Mouse (Mus musculus) megakaryocyte-erythroid progenitor cell, adult 5-6 weeks (primary cell): ENCODE measurements around the gene Egfl7. TPM values are rescaled to one million over a fixed set of nuclear protein-coding genes. Genes with fewer than 3 reads are reported as not detected.

Source experiments
- ATAC-seq: replicated peaks from 2 replicates; pipeline ENCODE4 v1.8.0; 2016; ENCODE audit warnings: mild to moderate bottlenecking, inconsistent platforms; ENCODE audit not compliant: severe bottlenecking, poor library complexity, low FRiP score, low TSS enrichment
- total RNA-seq, 2 experiments: library from RNA; stranded (forward) in 1 of 2; stranded (reverse) in 1 of 2; fragments of 200-1000, 215-1000 nt in 1 of 2; fragments of >200 nt in 1 of 2; fragmentation: Nextera tagmentation in 1 of 2; gene quantifications; 2 replicates each; pipeline ENCODE4 v1.2.3; 2014 to 2017

The Egfl7 gene
- total RNA-seq, 2 experiments from 2014 or later = 63.1 to 88.4 TPM

DNA sequence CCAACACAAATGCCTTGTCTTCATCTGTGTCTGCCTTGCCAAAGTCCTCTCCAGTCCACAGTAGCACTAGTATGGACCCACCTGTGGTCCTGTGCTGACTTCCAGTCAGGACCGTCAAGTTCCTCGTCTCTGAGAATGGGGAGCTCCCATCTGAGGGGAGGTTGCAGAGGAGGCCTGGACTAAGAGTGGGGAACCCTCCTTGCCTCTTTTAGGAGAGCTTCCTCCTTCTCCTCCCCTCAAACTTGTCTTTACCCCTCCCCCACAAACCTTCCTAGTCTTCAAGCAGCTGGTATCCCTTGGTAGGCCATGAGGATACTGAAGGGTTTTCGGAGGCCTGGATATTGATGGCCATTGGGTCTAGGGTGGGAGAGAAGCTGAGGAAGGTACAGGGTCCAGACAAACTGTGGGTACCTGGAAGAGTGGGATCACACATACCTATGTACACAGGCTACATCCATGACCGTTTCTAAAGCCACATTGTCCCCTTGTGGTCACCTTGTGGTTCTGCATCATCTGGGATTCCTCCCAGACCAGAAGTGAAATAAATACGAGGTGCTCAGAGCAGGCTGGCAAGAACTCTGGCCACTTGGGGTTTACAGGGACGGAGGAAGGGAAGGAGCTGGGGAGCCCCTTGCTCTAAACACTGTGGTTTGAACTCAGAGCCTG, 18.3 kb upstream of the Egfl7 start:
- peak; percentile 65 for ATAC-seq

DNA sequence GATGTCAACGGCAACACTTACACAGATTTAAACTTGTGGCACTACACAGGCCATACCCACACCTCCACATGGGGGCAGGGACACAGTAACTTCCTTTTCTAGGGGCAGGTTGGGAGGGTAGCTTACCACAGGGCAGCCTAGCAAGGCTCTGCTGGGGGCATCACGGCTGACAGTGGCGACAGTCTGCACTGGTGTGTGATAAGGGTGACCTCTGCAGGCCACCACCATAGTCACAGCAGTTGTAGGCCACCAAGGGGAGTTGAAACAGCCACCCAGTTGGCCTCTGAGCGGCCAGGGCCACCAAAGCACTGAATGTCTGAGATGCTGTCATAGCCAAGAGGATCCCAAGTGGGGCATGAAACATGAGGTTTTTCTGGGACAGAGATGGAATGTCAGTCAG, 13.6 kb upstream of the Egfl7 start:
- peak; percentile 81 for ATAC-seq

DNA sequence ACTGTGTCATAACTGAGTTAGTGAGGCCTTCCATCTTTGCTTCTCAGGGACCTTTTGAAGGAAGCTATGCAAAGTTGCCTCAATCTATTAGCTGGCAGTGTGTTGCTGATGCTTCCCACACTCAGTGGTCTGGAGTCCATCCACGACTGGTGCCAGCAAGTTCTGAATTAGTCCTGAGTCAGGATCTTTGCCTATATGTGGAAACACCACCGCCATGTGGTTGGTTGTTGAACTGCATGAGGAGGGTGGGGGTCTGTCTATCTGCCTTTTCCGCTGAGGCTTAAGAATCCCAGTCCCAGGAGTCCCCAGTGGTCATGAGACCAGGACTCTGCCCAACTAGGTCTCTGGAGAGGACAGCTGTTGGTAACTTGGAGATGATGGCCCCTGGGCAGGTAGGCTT, 9.8 kb upstream of the Egfl7 start:
- ATAC-seq = peak; percentile 51; the same call in 1 of the 2 replicates

DNA sequence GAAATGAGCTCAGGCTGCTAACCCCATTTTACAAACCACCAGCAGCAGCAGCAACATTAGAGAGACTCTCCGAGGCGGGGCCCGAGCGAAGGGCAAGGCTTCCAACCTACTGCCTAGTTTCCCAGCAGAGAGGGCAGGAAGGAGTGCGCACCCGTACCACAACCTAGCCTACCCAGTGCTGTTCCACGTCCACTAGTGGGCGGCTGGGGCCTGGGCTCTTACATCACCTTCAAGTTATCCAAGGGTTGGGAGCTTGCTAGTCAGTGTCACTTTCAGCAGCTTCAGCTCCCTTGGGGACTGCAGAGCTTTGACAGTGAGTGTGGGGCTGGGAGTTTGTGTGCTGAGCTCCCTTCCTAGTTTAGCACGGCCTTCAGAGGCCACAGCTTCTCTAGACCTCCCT, 8.4 kb upstream of the Egfl7 start:
- ATAC-seq = no peak

DNA sequence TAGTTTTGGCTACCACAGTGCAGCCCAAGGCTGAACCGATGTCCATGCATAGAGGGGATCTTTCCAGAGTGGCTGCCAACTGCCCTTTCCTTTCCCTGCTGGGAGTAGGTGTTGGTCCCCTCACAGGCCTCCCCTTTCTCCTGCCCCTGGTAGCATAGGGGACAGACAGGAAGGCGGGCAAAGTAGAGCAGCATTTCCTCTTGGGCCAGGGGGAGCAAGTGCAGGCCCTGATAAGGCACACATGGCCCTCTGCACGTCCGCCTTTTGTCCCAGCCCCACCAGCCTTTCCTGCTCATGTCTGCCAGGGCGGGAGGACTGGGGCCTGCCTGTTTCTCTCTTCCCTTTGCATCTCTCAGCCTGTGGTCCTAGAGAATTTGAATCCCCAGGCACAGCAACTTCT, 8.0 kb upstream of the Egfl7 start:
- peak; percentile 8; the same call in 1 of the 2 replicates for ATAC-seq

DNA sequence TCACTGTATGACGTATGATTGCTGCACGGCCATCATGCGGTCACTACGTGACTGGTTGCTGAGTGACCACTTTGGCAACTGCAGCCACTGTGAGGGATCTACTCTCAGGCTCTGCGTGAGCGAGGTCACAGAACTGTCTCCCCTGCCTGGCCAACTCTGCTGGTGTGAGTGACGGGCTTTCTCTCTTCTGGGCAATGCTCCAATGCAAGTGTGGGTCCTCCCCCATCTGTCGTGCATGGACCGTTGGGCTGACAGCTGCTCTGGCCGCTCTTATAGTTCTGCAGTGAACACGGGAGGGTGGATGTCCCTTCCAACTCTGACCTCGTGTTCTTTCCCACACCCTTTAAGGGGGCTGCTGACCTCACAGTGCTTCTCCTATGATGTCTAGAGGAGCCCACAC, 6.4 kb upstream of the Egfl7 start:
- peak; percentile 17; the same call in 1 of the 2 replicates for ATAC-seq

DNA sequence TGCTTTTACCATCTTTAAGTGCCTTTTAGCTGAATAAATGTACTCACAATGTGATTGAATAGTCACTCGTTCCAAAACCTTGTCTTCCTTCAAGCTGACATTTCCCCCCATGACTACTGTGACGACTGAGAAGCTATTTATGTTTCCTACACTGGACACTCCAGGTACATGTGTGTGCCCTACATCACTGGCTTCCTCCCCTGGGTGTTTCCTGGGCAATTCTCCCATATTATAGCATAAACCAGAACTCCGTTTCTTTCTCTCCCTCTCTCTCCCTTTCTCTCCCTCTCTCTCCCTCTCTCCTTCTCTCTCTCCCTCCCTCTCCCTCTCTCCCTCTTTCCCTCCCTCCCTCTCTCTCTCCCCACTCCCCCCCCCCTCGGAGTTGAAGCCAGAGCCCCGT, 6.0 kb upstream of the Egfl7 start:
- ATAC-seq = no peak

DNA sequence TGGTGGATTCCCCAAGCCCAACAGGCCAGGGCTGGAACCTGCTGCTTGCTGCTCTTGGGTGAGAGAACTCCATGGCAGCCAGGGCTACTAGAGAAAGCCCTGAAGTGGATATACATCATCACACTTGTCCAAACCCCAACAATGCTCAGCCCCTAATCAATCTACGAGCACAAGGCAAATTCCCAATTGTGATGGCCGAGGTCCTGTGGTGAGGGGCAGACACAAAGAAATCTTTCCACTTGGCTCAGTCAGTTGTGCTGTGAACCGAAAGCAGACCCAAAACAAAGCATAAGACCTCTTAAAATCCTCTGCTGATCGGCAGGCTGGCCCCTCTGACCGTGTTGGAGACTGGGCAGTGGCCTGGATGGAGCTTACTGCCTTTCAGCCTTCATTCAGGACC, 5.0 kb upstream of the Egfl7 start:
- ATAC-seq = no peak

DNA sequence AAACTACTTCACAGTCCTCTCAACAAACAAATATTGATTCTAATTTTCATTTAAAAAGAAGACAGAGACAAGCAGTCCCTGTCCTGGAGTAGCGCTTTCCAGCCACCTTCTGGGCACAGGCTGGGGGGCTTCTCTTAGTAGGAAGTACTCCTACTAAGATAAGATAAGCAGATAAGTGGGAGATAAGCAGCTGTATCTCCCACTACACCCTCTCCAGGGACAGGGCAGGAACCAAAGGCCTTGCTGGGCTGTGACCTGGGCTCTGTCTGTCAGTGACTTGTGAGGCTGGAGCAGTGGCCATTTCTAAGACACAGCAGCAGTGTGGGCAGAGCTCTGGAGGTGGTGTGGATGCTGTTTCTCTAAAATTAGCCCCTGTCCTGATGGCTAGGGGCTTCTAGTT, 4.4 kb upstream of the Egfl7 start:
- no peak for ATAC-seq

DNA sequence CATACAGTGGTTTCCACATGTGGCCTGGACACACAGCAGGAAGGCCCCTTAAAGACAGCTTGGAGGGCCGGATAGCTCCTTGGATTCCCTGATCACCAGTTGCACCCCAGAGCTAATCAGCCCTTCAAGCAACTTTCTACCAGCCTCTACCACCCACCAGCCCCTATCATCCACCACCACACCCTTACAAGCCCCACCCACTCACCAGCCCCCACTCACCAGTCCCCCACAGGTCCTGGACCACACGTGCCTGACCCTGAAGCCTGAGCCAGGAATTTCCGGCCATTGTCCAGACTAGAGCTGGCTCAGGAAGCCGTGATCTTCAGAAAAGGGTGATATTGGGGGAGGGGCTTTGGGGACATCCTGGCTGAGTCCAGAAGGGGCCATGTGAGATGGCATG, 3.9 kb upstream of the Egfl7 start:
- no peak for ATAC-seq

DNA sequence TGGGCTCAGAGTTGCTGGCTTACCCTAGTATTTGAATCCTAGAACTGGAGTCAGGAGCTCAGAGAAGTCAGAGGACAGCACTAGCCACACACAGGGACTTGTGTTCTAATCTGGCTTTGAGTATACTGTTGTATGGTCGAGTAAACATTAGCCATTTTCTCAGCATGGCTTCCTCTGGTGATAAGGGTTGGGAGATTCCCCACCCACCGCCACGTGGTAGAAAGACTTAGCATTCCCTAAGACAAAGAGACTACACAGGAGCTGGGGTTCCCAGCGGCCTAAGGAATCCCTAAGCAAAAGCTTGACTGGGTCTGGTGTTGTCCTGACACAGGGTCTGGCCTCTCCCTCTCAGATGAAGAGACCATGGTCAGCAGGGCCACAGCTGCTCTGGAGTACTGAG, 3.4 kb upstream of the Egfl7 start:
- no peak for ATAC-seq

DNA sequence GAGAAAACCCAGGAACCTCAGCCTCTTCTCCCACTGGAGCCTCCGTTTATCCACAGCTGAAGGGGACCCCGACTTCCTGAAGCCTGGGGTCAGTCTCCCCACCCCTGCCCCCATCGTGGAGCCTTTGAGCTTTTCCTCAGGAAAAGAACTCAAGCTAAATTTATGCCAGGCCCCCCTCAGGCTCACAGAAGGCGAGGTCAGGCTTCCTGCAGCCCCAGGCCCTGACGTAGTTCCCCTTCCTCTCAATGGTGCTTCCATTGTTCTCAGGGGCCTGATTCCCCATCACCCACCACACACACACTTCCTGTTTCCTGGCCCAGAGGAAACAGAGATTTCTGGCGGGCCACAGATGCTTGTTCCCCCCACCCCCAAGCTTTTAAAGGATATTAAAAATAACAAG, 1.4 kb upstream of the Egfl7 start:
- ATAC-seq = no peak

DNA sequence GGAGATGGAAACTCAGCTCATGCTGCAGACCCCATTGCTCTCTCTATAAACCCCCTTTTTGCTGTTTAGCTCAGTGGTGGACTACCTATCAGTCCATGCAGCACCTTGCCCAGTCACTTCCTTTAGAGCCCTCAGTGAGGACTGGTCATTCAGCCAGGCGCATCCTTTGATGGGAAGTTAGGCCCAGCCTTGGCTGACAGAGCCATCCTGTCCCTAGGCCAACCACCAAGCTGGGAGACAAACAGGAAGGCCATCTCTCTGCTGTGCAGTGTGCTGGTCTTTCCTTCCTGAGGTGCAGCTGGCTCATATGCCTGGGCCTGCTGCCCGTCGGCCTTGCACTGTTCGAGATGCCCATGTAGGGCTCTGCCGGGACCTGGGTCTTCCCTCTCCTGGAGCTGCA, 937 bp downstream of the Egfl7 start:
- ATAC-seq = no peak

DNA sequence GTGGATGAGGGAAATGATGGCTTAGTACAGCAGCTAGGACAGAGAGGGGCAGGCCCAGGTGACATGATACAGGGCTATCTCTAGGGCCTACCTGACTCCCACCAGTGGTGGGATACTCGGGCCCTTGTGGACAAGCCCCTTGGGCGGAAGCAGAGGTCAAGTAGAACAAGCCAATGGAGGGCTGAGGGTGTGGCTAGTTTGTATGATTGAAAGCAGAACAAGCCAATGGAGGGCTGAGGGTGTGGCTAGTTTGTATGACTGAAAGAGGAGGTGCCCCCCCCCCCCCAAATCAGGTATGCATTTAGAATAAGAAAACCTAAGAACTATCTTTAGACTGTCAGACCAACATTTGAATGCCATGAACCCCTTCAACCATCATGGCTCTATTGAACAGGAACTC, 2.4 kb downstream of the Egfl7 start:
- no peak for ATAC-seq

DNA sequence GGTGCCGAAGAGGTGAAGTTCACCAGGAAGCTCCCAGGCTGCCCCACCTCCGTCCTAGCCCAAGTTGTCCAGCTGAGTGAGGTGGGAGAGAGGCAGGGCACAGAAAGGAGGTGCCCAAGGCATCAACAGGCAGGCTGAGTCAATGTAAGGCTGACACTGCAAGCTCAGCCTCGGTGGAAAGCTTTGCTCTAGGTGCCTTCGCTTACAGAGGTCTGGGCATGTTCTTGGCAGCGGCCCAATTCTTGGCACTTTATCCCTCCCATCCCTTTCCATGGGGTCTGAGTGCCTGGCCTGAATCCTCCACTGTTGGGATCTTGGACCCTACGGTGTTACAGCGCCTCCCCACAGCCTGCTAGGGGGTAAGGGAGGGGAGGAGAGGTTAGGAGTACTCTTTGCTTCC, 2.9 kb downstream of the Egfl7 start:
- ATAC-seq = no peak

DNA sequence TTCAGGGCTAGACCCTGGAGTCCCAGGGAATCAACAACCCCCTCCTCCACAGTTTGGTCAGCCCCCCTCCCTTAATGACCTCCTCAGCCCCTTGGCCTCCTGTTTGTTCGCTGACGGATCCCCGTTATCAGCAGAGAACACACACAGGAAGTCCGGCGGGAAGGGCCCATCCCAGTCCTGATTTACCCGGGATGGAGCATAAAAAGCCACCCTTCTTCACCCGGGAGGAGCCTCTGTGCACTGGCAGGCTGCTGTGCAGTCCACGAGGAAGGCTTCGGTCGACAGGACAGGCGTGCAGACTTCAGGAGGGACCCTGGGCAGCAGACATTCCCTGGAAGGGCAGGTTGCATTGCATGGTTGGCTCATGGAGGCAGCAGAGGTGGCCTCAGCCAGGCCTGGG, 3.8 kb downstream of the Egfl7 start:
- no peak for ATAC-seq

DNA sequence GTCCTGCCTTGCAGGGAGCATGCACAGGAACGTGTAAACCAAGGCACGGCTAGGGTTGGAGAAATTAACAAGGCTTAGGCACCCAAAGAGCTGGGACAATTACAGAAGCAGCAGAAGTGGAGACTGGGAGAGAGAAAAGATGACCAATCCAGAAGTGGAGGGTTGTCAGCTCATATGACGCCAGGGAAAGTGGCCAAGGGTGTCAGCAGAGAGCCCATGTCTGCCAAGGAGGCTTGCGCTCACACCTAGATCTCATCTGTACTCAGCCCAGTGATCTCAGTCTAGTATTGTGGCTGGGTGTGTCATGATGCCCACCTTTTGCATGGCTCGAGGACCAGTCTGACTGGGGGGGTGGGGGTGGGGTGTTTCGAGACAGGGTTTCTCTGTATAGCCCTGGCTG, 5.9 kb downstream of the Egfl7 start:
- no peak for ATAC-seq

DNA sequence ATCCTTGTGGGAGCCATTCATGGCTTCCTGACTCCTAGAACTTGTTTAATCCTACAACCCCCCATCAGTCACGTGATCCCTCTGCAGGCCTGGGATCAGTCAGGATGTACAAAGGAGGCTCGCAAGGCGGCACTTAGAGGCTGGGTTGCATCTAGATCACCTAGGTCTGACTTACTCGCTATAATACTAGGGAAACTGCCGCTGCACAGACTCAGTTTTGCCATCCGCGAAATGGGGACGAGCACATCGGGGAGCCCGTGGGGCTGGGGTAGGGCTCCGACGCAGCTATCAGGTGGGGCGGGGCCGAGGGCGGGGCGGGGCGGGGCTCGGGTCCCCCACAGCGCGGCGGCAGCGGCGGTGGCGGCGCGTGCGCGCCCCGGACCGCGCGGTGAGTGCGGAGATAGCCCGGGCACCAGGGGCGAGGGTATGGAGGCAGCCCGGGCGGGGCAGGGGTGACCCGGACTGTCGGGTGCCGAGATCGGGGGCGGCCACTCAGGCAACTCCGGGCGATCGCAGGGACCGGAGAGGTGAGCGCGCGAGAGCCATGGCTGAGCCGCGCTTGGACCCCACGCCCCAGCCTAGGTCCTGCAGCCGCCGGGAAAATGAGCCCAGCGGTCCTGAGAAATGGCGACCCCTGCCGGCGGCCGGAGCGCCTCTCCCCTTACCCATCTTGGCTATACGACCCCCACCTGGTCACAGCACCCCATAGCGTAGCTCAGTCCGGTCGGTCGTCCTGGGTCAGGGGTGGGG, 6.7 kb downstream of the Egfl7 start, which contains the start of gene Gm20532:
Gm20532 (plus strand) TSS at position 346 of the 750 bp plus-strand sequence.
- peak; percentile 23 for ATAC-seq

DNA sequence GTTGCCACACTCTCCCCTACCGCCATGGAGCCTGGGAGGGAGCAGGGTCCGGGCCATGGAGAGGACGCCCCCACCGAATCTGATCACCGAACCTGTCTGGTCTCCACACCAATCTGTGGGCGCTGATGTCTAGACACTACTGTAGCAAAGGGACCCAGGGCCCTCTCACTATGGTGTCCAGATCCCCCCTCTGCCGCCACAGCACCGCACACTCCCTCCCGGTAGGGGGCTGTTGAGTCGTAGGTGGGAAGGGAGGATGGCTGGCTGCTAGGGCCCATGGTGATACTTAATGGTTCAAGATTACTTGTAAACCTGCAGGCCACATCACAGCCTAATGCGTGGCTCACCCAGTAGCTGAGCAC, 7.2 kb downstream of the Egfl7 start:
- ATAC-seq = peak; percentile 56

DNA sequence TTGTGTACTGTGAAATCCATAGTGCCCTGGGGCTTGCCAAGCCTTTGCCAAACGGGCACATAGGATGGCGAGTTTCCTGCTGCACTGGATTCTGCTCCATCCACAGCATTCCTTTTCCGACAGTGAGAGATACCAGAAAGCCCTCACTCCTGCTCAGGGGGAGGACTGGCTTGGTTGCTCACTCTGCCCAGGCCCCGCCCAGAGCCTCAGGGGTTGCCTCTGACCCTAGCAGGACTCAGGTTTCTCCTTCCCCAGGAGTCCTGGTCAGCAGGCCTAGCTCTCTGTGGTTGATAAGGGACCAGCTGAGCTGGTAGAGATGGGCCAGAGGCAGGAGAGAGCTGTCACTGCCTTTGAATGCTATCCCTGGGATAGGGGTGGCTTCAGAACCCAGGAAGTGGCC, 8.8 kb downstream of the Egfl7 start:
- ATAC-seq = no peak

DNA sequence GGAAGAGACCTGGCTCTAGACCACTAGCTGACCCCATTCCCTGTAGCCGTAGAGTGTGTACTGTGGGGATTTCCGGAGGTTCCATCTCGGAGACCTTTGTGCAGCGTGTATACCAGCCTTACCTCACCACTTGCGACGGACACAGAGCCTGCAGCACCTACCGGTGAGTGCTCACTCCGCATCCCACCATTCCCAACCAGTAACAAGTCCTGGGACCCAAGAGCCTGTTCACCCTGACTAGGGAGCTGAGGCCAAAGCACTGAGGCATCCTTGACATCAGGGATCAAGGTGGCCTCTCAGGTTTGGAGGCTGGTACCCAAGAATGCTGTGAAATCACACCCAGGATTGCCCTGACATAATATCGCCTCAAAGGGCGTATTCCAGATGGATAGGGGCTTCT, 9.5 kb downstream of the Egfl7 start:
- ATAC-seq = no peak
